Mouse (Mus musculus): ENCODE data around the gene Sh3glb1.

The Sh3glb1 gene

GRCm38 (mm10) chr3:144679701-144680159 is 40.4 kb downstream of the Sh3glb1 start:
- in situ Hi-C loops (cut with MboI; ENCODE audit: unreplicated experiment in 2 of 2): no loop called here

GRCm38 (mm10) chr3:144679137-144679536 is 41.0 kb downstream of the Sh3glb1 start:
- in situ Hi-C loops (cut with MboI; ENCODE audit: unreplicated experiment in 2 of 2): no loop called here

GRCm38 (mm10) chr3:144677751-144678150 is 42.4 kb downstream of the Sh3glb1 start:
- in situ Hi-C loops (cut with MboI; ENCODE audit: unreplicated experiment in 2 of 2): no loop called here

- in situ Hi-C loops (cut with MboI; ENCODE audit: unreplicated experiment in 2 of 2): no loop called here
Observed at GRCm38 (mm10) chr3:144676249-144676648, 43.9 kb downstream of the Sh3glb1 start.

GRCm38 (mm10) chr3:144672016-144672415 is 48.1 kb downstream of the Sh3glb1 start:
- in situ Hi-C loops (cut with MboI; ENCODE audit: unreplicated experiment in 2 of 2): no loop called here

GRCm38 (mm10) chr3:144669944-144670874 is 49.9 kb downstream of the Sh3glb1 start:
- in situ Hi-C loops (cut with MboI; ENCODE audit: unreplicated experiment in 2 of 2): no loop called here

- in situ Hi-C loops (cut with MboI; ENCODE audit: unreplicated experiment in 2 of 2): no loop called here
Observed at GRCm38 (mm10) chr3:144669457-144669864, 50.7 kb downstream of the Sh3glb1 start.

GRCm38 (mm10) chr3:144668949-144669348 is 51.2 kb downstream of the Sh3glb1 start:
- in situ Hi-C loops (cut with MboI; ENCODE audit: unreplicated experiment in 2 of 2): no loop called here

GRCm38 (mm10) chr3:144668039-144668438 is 52.1 kb downstream of the Sh3glb1 start:
- in situ Hi-C loops (cut with MboI; ENCODE audit: unreplicated experiment in 2 of 2): no loop called here

GRCm38 (mm10) chr3:144664363-144665299 is 55.5 kb downstream of the Sh3glb1 start:
- in situ Hi-C loops (cut with MboI; ENCODE audit: unreplicated experiment in 2 of 2): no loop called here

- in situ Hi-C loops (cut with MboI; ENCODE audit: unreplicated experiment in 2 of 2): no loop called here
Observed at GRCm38 (mm10) chr3:144663415-144664093, 56.6 kb downstream of the Sh3glb1 start.

- in situ Hi-C loops (cut with MboI; ENCODE audit: unreplicated experiment in 2 of 2): no loop called here
Observed at GRCm38 (mm10) chr3:144662215-144662852, 57.8 kb downstream of the Sh3glb1 start.

- in situ Hi-C loops (cut with MboI; ENCODE audit: unreplicated experiment in 2 of 2): no loop called here
Observed at GRCm38 (mm10) chr3:144661439-144661838, 58.7 kb downstream of the Sh3glb1 start.

GRCm38 (mm10) chr3:144644202-144644601 is 75.9 kb downstream of the Sh3glb1 start:
- in situ Hi-C loops (cut with MboI; ENCODE audit: unreplicated experiment in 2 of 2): no loop called here

GRCm38 (mm10) chr3:144643301-144643871 is 76.7 kb downstream of the Sh3glb1 start:
- in situ Hi-C loops (cut with MboI; ENCODE audit: unreplicated experiment in 2 of 2): no loop called here

GRCm38 (mm10) chr3:144642141-144642540 is 78.0 kb downstream of the Sh3glb1 start:
- in situ Hi-C loops (cut with MboI; ENCODE audit: unreplicated experiment in 2 of 2): no loop called here

GRCm38 (mm10) chr3:144640033-144640432 is 80.1 kb downstream of the Sh3glb1 start:
- in situ Hi-C loops (cut with MboI; ENCODE audit: unreplicated experiment in 2 of 2): no loop called here

- in situ Hi-C loops (cut with MboI; ENCODE audit: unreplicated experiment in 2 of 2): no loop called here
Observed at GRCm38 (mm10) chr3:144639387-144639786, 80.7 kb downstream of the Sh3glb1 start.

GRCm38 (mm10) chr3:144638110-144638509 is 82.0 kb downstream of the Sh3glb1 start:
- in situ Hi-C loops (cut with MboI; ENCODE audit: unreplicated experiment in 2 of 2): no loop called here

GRCm38 (mm10) chr3:144635236-144635635 is 84.9 kb downstream of the Sh3glb1 start:
- in situ Hi-C loops (cut with MboI; ENCODE audit: unreplicated experiment in 2 of 2): no loop called here

All from v-Abl transformed pro-B cells (cell line).